Mouse (Mus musculus): ENCODE results near the gene Prdm1.

Gene Prdm1

DNA sequence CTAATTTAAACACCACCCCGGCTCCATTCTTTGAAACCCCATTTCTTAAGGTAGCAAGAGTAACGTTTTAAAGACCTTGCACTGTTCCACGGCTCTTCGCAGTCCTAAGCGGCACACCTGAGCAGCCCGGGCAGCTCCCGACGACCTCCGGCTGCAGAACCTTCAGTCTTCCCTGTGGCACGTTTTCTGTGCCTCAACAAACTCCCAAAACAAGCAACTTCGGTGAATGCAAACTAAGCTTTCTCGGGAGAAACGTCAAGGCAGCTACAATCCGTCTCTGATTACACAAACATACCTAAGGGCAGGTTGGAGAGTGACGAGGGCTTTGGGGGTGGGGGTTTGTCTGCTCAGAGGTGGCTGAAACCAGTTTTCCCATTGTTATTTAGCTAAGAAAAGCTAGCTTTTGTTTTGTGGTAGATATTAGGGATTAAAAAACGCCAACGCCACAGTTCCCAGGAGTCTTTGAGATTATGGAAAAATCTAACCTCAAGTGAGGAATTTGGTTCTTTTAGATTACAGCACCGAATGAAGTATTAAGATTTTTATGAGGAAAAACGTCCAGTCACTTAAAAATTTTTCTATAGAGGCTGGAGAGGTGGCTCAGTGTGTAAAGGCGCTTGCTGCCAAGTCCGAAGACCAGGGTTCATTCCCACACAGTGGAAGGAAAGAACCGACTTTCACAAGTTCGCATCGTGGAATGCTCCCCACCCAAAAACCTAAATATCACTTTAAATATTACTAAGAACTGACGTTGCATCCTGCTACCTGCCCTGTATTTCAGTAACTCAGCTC lies at the start of gene Prdm1:
TSS of gene Prdm1 (minus strand) at position 211 of the 792 bp plus-strand sequence.
- DNase-seq: peak in 1 of 2 experiments; percentile 19

DNA sequence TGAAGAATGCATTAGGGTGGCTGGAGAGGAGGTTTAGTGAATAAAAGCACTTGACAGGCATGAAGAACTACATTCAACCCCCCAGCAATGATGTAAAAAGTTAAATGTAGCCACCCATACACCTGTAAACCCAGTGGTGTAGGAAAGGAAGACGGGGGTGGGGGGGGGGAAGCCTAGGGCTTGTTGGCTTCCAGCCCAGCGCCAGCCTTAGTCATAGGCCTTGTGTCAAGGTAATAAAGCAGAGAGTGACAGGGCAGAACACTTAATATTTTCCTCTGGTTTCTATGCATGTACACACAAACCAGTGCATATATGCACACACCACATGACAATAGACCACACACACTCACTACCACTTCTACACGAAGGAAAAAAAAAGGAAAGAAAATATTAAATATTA lies 37.7 kb upstream of the Prdm1 start:
- DNase-seq: no peak

DNA sequence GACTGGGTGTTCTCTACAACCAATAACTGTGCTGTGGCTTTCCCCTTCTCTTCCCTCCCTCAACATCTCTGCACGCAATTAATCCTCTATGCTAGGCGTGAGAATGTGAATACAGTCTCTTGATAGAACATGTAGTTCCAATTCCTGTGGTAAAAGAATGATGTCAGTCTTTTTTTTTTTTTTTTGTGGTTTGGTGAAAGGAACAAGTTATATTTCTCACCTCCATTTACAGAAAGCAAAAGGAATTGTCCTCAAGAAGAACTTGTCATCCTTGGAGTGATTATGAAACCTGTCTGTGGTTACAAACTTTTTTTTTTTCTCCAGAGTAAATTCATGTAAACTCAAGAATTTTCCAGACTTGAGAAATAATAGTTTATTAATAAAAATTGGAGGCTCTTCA lies 36.8 kb upstream of the Prdm1 start:
- no peak for DNase-seq

DNA sequence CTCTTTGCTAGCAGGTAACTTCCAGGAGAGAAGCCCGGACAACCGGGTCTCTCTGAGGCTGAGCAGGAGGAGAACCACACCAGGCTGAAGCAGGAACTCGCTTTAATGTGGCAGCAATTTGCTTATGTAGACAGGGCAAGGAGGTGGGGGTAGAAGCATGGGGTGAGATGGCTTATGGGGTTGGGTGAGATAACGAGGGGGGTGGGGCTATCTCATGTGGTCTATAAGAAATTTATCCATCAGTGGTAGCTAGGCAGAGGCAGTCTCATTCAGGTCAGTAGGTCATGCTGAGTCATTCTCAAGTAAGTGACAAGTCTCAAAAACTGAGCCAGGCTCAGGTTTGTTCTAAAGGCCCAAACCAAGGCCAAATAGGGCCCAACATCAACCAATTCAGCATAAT lies 28.5 kb upstream of the Prdm1 start:
- no peak for DNase-seq

DNA sequence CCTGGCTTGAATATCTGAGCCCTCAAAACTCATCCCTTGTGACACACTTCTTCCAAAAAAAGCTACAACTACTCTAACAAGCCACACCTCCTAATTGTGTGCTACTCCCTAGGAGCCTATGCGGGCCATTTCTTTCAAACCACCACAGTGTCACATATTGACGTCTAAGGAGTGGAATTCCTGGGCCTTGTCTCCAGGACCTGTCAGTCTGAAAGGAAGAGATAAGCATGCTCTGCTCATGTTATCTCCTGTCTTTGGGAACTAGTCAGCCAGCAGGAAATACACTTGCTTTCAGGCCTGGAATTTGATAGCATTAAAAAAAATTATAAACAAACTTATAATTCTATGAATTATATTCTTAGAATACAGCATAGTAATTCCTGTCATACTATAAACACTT lies 27.0 kb upstream of the Prdm1 start:
- DNase-seq: no peak

DNA sequence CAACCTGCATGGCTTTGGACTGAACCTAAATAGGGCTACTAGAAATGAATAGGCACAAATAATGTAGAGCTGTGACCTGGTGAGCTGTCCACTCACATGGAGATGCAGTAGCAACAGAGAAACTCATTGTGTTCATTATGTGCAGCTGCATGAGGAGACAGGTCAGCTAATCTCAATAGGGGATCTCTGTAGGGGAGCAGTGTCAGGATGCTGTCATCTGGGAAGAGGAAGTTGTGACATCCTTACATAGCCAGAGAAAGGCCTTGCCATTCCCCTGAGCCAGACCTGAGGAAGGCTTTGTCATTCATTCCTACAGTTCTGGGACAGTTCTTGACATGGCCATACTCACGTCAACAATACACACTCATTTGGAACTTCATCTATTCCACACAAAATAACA lies 25.3 kb upstream of the Prdm1 start:
- DNase-seq: no peak

DNA sequence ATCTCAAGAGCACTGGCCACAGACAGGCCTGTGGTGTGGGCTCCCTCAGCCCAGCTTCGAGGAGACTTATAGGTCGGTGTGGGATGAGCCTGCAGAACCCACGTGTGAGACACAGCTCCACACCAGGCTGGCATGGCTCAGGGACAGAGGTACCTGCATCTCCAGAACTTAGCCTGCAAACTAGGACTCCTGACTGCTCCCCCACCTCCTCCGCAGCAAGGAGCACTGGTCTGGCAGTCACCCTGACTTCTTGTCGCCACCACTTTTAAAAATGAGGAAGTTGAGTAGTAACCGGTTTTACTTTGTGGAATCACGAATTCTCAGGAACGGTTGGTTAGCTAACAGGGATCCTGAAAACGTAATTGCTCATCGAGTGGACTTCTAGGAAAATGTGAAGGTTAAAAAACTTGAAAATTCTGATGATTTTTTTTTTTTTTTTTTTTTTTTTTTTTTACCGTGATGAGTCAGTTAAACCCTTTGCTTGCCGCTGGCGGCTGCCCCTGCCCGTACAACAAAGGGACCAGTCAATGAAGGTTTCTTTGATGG lies 10.8 kb upstream of the Prdm1 start:
- no peak for DNase-seq

DNA sequence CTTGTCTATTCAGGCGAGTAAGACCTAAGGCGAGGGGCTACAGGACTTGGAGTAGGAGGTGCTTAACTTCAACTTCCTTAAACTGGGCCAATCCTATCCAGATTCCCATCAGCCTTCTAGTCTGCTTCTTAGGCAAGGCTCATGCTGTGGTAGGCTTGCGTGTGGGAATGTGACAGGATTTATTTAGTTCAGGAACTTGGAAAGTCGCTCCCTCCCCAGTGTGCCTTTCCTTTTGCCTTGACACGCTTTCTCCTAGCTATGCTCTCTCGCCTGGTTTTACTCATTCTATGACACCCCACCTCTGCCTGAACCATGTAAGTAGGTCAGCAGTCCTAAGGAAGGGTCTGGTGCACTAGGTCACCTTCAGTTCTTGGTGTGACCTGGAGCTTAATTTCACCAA lies 9.8 kb upstream of the Prdm1 start:
- no peak for DNase-seq

DNA sequence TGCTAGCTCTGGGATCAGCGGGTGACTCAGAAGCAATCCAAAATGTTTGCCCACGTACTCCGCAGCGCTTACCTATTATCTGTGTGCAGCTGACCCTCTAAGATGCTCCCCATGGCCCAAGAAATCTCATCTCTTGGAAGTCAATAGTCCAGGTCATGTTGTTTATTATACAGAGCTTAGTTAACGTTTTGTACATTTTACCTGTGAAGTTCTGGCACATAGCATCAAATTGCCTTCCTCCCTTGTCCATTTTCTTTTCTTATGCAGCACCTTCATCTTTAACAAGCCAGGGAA lies 1.7 kb upstream of the Prdm1 start:
- no peak for DNase-seq

DNA sequence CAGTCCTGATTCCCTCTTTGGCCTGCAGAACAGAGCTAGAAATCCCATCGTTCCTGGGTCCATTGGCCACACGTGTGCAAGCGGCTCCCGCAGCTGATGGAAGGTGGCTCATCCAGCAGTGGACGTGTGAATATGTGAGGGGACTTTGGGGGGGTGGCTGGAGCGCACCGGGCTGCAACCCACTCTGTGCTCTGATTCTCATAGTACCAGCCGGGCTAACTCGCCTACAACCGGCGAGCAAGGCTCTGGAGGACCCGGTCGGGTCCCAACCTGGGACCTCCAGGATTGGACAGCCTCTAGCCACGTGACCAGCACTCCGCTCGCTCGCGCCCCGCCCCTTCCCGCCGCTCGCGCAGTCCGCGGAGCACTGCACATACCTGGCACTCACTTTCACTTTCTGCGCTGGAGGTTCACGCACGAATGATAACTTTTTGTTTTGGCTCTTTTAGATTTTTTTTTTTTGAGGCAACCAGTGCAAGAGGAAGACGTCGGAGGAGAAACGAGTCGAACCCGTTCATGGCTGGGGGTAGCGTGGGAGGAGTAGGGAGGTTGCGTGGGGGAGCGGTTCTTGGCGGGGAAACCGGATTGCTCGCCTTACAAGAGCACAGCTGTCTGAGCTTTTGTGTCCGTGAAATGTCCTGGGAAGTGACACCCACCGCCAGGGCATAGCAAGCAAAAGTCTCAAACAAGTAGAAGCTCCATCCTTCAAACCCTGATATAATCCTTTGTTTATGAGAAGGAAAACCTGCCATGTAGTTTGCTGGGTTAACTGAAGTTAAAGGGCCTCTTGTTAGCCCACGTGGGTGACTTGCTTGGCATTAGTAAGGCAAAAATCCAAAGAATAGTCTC lies 1.1 kb upstream of the Prdm1 start:
- peak; percentile 90 to 93 for DNase-seq

DNA sequence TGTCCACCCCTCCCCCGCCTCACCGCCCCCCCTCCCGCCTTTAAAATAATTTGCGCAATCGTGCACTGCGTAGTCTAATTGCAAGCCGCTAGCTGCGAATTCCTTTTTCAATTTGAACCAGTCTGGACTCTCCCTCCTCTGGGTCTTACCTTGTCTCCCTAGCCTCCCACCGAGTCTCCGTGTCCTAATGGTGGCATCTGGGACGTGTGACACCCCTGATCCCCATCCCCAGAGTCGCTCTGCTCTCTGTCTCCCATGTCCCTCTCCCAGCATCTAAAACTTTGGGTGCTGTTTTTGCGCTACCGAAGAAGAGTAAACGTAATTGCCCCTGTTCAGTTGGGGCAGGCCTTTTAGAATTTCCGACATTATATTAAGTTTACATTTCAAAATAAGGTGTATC lies 650 bp downstream of the Prdm1 start:
- no peak for DNase-seq

DNA sequence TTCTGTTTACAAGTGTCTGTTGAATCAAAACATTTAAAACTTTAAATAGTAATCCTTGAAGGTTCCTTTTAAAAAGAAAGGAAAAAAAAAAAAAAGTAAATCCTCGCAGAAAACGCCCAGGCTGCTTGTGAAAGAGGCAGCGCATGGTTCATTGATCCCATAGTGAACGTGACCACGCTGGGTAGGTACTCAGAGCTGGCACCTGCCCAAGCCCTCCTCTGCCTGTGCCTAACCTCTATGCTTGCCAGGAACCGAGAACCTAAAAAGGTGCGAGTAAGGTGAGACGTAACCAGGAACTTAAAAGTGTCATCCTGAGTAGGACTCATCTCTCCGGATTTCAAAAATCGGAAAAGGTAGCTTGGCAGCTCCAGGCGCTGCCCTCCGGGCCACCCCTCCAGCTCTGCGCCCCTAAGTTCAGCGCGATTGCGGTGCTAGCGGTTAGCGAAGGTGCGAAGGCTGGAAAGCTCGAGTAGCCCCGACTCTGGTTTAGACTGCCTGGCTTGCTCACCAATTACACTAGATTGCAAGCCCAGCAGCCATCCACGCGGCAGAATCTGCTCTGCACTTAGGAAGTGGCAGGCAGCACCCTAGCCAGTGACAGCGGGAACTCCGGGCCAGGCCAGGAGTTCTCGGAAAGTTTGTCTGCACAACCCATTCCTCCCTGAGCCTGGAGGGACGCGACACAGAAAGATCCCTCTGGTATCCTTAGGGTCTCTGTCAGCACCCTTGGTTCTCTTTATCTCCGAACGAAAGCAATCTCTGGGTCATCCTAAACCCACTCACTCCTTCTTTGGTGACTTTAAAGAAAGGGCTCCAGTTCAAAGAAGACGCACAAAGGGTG lies 1.3 kb downstream of the Prdm1 start:
- peak; percentile 69 to 74 for DNase-seq

DNA sequence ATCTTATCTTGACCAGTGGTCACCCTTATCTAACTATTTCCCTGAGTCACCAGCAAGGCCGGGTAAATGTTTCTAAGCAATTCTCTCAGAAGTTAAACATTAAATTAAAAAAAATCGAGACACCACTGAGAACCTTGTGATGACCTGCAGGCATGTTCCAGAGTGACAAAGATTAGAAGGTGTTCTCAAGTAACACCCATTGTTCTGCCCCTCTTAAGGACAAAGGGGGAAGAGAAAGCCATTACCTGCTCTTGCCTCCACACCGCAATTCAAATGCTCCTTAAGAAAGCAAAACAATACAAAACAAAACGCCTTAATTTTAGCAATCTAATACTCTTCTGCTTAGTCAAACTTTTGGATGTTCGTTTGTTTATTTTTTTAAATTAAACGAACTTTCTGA lies 8.1 kb downstream of the Prdm1 start:
- peak in 1 of 2 experiments; percentile 22 for DNase-seq

DNA sequence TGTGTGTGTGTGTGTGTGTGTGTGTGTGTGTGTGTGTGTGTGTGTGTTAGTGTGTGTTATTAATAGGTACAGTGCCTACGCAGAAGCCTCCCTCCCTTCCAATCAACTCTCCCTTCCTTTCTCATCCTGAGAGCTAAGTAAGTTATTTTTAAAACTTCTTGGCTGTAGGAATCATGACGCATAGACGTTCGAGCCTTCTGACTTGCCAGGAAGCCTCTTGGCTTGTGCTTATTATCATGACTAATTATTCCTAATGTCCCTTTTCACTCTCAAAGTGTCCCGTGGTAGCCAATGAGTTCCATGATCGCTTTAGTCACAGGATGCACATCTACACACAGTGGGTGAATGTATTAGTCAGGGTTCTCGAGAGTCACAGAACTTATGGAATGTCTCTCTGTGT lies 9.7 kb downstream of the Prdm1 start:
- no peak for DNase-seq

DNA sequence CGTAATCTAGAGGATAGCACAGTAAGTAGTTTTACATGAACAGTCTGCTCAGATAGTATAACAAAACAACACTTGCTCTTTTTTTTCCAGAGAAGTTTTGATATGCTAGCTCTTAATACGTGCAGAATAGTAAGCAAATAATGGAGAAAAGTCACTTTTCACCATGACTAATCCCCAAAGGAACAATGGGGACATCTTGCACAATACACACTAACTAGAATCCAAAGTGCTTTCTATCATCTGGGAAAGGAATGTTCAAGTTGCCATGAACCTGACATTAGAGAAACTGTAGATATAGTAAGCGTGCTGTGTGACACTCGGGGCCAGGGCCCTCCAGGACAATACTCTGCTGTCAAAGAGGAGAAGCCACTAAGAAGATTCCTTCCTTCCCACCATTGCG lies 15.2 kb downstream of the Prdm1 start:
- DNase-seq: no peak

DNA sequence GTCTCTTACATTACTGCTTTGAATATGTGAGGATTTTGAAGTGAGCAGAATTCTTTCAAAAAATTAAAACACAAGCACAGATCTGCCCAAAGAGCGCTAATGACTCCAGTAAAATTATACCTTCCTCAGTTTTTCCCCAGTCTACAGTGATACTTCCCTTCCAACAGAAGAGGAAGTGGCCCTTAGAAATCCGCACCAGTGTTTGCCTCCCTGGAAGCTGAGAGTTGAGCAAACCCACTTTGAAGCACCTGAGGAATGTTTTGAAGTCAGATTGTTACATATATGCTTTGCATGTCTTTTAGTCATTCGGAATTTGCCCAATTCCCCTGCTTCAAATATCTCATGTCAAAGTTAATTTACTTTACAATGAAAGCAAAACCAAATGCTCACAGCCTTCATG lies 17.3 kb downstream of the Prdm1 start:
- DNase-seq: no peak

DNA sequence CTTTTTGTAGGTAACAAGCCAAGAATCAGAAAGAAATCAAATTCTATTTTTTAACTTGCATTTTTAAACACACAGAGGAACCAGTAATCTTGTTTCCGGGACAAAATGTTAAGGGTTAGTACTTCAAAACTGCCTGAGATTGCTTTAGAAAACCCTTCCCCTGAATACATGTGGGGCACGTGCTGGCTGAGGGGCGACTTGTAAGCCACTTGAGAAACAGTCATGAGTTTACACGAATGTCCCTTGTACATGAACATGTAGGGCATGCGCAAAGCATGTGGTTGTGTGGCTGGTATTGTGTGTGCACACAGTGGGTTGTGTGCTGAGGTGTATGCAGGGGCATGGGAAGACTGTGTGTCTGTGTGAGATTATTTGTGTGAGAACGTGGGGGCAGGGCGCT lies 19.7 kb downstream of the Prdm1 start:
- DNase-seq: no peak

DNA sequence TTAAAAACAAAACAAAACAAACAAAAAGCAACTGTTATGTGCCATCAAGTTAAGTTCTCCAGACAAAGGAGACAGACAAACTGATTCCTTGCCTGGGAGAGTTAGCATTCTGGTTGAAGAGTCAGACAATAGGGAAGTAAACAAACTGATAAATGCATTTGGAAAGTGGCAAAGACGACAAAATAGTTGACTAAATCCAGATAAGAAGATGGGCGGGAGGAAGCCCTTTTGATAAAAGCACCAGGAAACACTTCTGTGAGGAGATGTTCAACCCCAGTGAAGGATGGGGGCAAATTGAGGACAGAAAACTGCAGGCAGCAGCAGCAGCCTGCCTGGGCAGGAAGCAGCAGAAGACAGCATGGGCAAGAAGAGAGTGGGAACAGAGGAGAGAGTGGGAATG lies 20.3 kb downstream of the Prdm1 start:
- DNase-seq: no peak

DNA sequence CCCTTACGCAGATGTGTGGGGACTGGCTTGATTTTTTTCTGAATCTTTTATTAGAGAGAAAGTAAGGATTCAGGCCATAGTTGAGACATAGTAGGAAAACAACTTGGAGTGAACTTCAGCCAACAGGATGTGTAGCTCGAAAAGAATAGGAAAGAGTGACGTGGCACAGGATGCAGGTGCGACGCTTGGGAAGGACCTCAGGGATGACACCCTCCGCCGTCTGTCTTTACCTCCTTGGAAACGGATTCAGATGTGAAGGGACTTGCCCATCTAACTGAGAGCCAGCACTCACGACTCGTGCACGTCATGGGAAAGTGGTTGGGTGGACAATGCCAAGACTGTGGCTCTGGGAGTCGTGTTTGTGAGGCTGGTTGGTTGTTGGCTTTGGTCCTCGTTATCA lies 25.4 kb downstream of the Prdm1 start:
- peak; percentile 33 to 42 for DNase-seq

DNA sequence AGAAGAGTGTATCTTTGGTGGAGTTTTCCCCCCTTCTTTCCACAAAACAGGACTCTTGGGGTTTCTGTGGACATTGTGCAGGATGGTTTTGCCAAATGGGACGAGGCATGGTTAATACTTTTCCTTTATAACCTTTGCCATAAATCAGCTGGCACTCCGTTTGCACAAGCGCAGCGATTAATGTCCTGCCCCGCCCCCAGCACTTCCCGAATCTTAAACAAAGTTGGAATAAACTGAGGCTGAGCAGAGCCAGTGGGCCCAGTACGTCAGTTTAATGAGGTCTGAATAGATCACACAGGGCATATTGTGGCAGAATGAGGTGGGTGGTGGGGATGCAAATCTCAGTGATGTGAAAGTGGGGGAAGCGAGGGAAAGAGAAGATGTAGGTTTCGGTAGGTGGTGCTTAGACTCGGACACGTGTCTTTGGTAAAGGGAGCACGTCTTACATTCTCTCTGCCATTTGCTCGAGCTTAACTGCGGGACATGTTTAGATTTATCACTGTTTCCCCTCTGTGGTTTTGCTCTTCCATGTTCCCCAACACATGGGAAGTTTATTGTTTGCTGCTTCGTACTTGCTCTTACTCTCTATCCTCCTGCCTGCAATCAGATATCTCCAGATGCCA lies 28.3 kb downstream of the Prdm1 start:
- DNase-seq: no peak

DNA sequence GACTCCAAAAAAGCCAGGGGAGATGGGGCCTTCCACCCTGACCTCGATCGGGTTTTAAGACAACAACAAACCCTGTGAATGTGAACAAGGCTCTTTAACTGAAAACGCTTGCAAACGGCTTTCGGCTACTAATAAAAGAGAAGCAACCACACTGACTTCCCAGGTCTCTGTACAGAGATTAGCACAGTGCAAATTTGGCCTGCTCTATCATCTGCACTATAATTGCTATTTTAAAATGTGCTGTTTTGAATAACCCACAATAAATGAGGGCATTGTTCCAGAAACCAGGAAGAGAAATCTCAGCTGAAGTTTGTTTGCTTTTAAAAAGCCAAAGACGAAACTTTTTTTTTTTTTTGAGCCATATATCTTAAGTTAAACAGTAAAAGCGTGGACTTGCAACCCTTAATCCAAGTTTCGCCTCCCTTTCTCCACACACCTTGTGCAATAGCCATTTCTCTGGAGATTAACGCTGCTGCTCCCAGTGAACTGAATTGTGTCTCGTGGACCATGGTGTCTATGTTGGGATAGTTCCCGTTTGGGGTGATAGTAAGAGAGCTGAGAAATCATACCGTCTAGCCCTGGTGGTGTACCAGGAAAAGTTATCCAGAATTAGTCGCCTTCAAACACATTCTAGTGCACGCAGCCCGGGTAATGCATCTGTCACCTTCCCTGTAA lies 34.3 kb downstream of the Prdm1 start:
- no peak for DNase-seq

All from kidney, postnatal 36 days (tissue).